Mouse (Mus musculus) layer of hippocampus, adult 8-10 months (tissue): ENCODE measurements around the gene Ces1a. TPM values are rescaled to one million over a fixed set of nuclear protein-coding genes. Genes with fewer than 3 reads are reported as not detected.

Source experiments
- DNase-seq, 2 experiments: peaks; one replicate each; pipeline ENCODE4 v3.0.0; 2022; ENCODE audit warnings: low spot score in 2 of 2
- total RNA-seq, 4 experiments: library from RNA; stranded (reverse); gene quantifications; 2 replicates each; pipeline ENCODE4 v1.2.4; 2022

Gene Ces1a
- total RNA-seq: not detected

DNA sequence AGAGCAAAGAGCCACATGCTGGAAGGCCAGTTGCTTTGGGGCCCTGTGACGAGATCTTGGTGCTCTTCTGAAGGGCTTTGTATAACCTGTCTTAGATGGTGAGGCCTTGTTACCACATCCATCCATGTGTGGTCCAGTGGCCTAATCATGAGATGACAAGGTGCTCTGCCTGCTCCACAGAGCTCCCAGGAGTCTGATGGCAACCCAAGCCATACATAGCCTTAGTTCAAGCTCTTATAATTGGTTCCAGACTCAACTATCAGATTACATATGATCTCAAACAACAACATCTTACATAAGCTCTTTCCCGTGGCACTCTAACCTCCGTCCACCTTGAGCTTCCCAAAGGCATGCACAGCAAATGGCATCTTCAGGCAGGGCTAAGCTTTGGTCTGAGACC is at the start of gene Ces1a:
TSS of gene Ces1a (minus strand) at position 101 of the 400 bp plus-strand sequence.
- no peak for DNase-seq

DNA sequence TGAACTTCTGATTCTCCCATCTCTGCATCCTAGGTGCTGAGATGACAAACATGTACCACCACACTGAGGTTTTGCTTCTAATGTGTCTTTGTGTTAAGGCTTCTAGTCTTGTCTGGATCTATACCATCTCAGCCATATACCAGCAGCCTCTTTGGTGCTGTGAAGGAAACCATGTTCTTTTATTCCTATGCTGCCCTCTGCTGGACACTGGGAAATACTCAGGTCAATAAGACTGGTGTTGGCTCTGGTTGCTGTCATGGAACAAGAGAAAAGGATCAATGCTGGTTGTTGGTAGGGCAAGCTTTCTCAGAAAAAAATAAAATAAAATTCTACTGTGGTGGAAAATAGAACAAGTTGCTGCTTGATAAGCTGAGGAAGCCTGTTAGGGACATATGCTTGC is 47.4 kb upstream of the Ces1a start:
- DNase-seq: peak in 1 of 2 experiments; percentile 45

DNA sequence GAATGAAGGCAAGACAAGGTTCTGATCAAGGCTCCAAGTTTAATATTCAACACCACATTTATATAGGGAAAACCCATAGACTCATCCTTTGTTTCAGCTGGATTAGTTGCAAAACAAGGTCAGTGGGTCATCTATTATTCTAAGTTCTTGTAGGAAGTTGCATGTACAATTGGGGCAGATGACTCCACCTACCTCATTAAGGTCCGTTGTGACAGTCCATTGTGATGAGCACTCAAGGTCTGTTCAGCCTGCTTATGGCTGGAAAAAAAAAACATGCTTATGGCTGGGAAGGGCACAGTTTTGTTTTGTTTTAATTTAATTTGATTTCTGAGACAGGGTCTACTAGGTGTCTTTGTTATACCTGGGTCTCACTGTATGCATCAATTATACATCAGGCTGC is 43.3 kb upstream of the Ces1a start:
- no peak for DNase-seq

DNA sequence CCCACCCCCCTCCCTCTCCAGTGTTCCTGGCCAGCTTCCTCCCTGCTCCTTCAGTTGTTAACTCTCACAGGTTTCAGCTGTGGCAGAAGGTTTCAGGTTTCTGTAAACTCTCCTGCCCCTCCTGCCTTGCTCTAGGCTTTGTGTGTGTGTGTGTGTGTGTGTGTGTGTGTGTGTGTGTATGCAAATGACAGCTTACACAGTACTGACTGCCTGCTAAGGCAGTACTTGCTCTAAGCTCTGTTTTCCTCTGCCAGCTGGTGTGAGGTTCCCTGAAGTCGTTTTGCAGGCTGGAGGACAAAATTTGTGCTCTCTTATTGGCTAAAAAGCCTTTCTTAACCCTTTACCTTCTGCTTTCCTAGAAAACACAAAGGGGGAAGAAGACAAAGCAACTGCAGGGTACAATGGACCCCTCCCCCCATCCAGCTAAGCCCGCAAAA is 40.7 kb upstream of the Ces1a start:
- DNase-seq: no peak

DNA sequence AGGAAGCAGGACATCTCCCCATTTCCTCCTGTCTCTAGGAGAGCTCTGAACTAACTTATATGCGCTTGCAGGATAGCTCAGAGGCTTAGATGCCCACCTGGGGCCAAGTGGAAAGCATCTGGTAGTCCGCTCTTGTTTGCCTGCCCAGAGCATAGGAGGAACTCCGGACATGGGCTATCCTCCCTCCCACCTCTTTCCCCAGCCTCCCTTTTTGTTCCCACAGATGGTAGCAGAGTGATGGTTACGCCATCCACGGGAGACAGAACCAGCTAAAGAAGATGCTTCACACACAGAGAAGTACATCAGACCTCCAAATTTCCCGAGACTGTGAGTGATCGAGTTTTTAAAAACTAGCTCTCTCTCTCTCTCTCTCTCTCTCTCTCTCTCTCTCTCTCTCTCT is 40.2 kb upstream of the Ces1a start:
- DNase-seq: no peak

DNA sequence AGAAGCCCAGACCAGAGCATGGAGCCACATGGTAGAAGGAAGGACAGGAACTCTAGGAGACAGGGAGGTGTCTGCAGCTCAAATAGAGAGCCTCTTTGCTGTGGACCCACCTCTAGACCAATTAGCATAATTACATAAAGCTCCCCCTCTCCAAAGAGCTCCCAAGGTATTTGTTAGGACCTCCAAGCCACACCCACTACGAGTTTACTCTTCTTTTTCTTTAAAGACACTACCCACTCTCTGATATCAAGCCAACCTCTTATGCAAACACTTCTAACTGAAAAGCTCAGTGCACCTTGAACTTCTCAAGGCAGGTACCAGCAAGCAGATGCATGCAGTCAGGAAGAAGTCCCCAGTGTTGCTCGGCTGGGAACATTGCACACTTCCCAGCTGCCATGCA is 31.9 kb upstream of the Ces1a start, which contains the start of gene Ces1b:
TSS of gene Ces1b (minus strand) at position 131 of the 400 bp plus-strand sequence.
- no peak for DNase-seq

DNA sequence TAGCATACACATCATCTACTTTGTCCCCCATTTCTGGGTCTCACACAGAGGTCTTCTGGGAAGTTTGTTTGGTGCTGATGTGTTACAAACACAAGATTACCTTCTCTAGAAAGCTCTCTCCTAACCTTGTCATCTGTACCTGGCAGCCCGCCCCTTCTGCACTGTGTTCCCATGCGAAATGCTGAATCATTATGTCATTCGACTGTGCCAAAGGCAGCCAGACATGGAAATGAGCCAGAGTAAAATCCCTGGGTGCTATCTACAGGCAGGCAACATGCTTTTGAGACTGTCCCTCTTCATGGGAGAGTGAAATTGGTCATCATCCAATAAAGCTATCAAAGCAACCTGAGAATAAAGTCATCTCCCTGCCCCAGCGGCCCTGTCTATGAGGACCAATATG is 27.3 kb upstream of the Ces1a start:
- DNase-seq: no peak

DNA sequence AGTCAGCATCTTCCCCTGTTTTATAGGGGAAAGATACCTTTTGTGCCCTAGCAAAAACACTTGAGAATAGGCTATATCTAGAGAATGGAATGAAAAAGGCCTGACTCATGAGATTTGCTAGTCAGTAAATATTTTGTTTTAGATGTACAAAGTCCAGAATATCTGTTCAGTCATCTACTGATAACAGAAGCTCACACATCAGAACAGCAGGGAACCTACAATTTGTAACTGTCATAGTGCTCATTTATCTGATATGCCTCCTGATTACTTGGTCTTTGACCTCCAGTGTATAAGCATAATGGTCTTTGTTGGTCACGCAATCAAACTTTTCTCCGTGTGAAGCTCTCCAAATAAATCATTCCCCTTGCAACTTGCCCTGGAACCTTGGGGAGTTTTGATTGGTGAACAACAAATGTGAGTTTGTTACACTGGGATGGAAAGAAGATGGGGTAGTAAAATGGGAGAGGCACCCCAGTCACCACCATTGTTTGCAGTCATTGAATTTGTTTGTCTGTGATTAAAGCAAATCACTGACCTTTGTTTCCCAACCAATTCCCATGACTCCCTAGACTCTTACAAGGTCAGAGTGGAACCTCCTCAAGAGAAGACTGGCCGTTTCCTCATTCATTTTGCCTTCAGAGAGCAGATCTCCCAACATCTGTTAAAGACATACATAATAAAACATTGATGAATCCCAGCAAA is 15.6 kb upstream of the Ces1a start:
- DNase-seq: no peak

DNA sequence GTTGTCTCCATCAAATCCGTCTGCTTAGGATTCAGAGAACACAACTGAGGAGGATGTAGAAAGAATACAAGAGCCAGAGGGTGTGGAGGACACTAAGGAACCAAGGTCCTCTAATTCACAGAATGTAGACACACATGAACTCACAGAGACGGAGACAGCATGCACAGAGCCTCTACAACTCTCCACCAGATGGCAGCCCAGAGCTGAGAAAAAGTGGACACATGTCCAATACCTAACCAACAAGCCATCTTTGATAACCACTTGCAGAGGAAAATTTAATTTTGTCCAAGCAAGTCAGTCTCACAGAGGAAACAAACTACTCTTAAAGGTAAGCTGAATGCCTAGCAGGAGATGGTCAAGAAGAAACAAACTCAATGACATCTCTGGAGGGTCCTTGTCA is 11.2 kb upstream of the Ces1a start:
- DNase-seq: peak; percentile 9 to 45

DNA sequence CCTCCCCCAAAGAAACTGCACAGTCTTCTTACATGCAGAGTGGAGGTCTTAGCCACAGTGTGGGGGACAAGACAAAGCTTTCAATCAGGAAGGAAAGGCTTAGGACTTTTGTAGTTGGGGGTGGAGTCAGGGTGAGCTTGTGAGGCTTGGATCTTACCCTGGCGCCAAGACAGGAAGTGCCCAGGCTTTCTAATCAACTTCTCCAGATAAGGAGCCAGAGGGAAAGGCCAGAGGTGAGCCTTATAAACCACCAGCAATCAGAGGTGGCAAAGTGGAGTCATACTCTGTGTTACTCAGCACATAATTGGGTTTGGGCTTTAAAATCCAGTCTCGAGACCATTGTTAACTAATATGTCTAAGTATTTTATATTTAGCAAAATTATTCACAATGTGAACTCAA is 7.2 kb upstream of the Ces1a start:
- DNase-seq: no peak

DNA sequence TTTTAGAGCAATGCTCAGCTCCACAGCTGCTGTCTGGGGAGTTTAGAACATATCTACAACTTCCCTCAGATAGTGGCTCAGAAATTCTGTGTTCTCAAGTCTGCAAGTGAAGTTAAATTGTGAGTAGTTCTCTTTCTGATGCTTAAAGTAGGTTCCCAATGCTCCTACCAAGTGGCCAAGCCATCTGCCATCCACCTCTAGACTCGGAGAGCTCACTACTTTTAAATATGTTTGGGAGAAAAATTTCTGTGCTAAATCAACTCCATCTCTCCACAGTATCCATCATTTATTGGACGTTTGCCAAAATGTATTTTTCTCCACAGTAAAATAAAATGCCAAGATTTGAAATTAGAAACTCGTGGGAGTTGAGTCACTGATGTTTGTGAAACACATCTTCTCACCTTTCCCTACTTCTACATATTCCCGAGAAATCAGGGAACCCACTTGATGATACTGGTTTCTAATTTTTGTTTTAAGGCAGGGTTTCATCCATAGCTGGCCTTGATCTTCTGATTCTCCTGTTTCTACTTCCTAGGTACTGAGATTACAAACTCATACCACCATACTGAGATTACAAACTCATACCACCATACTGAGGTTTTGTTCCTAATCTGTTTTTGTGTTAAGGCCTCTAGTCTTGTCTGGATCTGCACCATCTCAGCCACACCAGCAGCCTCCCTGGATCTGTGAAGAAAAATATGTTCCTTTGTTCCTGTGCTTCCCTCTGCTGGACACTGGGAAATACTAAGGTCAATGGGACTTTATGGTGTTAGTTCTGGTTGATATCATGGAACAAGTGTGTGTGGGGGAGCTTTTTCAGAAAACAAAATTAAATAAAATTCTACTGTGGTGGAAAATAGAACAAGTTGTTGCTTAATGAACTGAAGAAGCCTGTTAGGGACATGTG is 771 bp upstream of the Ces1a start:
- DNase-seq: no peak

DNA sequence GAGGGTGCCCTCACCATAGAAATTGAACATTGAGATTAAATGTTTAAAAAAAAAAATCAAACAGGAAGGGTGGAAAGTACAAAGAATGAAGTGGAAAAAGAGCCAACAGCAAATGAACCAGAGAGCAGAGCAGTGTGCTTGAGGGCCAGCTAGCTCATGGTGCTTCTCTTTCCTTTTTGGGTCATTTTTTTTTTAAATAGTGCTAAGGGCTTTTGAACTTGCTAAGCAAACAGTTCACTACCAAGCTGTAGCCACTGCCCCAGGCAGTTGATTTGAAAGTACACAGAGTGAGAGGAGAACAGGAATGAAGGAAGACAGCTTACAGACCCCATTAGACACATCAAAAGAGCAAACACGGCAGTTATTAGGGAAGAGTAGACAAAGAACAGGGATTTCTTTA is 4.9 kb downstream of the Ces1a start:
- no peak for DNase-seq

DNA sequence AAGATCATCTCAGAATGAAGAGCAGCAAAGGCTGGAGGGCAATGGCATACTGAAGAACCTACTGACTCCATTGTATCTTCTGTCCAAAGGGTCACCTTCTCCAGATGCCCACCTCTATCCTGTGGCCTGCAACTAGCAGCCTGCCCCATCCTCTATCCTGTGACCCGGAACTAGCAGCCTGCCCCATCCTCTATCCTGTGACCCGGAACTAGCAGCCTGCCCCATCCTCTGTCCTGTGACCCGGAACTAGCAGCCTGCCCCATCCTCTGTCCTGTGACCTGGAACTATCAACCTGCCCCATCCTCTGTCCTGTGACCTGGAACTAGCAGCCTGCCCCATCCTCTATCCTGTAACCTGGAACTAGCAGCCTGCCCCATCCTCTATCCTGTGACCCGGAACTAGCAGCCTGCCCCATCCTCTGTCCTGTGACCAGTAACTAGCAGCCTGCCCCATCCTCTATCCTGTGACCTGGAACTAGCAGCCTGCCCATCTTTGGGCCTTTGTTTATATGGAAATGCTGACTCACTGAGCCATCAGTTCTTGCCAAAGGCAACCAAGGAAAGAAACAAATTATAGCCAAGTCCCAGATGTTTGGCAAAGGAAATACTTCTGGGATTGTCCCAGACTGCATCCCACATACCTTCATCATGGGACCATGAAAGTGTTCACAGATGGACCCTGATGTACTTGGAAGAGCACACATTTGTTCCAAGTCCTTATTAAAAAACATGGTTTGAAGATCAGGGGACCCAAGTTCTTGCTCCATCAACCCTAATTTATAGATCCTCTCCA is 7.0 kb downstream of the Ces1a start:
- no peak for DNase-seq

DNA sequence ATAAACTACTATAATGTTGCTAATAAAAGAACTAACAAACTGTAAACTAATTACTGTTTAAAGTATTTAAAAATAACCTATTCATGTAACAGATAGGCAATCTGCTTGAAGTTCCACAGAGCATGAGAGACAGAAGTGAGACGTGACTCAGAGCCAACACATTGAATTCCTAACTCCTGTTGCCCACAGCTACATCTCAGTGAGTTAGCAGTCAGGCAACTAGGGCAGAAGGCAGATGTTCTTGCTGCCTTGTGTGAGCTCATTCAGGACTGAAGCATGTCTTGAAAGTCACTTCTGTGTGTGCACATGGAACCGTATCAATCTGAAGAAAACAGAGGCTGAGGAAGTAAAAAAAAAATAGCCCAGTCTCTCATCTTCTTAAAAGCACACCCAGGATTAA is 7.7 kb downstream of the Ces1a start:
- DNase-seq: peak in 1 of 2 experiments; percentile 14

DNA sequence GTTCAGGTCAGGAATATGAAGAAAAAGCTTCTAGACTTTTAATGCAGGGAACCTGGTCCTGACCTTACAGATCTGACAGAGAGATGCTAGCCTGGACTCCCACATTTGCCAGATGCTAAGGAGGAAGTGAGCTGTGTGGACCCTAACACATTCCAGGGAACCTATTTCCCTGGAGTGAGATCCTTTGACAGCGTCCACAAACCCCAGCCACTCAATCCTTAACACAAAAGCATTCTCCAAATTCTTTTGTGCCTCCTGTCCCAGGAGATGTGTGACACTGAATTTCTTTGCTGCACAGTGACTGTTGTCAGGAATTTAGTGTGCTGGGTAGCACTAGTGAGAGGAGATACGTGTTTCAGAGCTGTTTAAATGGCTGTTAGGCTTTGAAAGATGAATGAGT is 9.2 kb downstream of the Ces1a start:
- no peak for DNase-seq

DNA sequence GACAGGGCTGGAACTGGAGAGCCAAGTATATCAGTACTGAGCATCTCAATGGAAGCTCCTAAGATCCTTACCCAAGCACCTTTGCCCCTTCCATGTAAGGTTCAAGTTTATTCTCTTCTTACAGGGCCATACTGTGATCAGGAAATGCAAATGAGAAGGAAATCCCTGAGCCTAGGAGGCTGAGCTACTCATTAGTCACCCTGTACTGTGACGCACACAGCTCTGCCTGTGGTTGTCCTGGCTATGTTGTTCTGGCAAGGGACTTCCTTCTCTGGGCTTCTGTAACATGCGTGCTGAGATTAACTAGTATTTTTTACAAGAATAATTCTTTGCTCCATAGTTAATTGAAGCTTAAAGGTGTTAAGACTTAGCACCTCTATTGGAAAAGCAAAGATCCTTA is 17.3 kb downstream of the Ces1a start:
- no peak for DNase-seq

DNA sequence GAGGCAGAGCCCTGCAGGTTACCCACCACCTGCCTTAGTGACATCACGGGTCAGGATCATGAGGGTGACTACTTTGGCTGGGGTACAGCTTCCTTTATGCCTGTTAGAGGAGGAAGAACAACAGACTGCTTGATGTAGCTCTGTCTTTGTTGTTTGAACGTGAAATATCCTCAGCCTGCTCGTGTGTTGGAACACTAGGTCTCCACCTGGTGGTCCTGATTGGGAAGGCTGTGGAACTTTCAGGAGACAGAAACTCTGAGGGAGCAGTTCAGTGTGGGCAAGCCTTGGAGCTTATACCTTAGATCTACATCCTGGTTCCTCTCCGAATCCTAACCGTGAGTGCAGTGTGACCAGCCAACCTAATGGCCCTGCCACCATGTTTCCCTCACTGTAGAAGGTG is 26.3 kb downstream of the Ces1a start:
- DNase-seq: no peak

DNA sequence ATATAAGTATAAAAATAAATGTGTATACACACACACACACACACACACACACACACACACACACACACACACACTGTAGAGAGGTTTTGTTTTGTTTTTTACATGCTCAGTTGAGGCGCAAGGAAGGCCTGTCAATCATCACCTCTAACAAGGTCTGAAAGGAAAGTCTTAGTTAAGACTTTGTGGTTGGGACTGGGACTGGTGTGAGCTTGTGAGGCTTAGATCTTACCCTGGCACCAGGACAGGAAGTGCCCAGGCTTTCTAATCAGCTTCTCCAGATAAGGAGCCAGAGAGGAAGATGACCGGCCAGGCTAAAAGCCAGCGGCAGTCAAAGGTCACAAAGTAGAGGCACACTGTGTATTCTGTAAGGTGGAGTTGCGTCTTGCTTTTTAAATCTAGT is 33.7 kb downstream of the Ces1a start:
- no peak for DNase-seq

DNA sequence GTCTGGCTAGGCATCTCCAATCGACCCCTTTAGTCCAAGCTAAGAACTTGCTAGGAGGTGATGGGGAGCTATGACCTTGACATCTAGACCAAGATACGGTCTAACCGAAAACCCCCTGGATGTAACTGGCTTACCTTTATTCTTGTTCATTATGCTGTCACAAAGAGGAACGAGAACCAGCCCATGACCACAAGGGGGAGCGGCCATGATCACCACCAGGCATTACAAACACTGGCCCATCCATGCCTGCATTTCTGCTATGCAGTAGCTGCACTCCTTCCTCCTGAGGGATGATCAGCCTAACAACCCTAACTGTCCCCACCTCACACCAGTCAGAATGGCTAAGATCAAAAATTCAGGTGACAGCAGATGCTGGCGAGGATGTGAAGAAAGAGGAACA is 35.8 kb downstream of the Ces1a start:
- no peak for DNase-seq

DNA sequence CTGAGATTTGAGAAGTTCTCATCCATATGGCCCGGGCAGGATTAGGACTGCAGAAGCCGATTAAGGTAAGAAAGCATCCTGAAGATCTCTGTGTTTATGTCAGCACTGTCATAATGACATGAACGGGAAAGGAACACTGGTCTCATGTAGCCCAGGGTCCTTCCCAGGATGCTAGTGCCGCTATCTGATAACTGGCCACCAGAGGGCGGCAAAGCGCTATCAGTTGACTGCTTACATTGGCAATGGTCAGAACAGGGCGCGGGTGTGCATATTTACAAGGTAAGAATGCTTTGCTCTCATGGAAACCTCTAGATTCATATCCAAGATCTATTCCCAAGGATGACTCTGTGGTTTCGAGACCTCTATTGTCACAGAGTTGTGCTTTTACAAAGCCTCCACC is 36.6 kb downstream of the Ces1a start:
- DNase-seq: peak; percentile 52 to 87

DNA sequence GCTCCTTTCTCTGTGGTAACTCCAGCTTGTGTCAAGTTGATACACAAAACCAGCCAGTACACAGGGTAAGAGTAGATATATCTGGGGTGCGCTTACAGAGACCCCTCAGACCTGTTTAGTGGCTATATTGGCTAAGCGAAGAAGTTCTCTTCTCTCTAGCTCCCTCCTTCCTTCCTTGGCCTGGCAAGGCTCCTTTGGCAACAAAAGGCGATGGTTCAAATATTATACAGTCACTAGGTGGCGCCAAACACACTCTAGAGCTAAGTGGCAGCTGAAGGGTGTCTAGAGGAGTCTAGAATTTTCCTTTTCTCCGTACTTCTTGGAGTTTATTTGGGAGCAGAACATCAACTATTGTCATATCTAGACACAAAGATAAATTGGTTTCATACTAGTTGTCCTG is 37.7 kb downstream of the Ces1a start:
- peak in 1 of 2 experiments; percentile 19 for DNase-seq

DNA sequence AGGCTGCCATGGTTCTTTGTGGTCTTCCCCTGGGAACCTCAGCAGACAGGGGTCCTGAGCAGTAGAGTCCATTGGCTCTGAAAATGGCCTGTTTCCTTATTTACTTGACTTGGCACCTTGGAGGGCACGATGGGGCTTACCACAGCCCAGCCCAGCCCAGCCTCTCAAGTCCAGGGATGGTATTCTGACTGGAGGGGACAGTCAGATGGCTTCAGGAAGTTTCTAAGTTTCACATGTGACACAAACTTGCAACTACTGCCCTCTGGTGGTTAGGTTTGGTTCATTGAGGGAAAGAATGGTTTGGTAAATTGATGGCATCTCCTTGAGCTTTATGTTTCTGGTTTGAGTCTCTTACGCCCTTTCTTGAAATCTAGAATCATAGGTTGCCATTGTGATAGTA is 49.4 kb downstream of the Ces1a start:
- peak in 1 of 2 experiments; percentile 44 for DNase-seq
